Mouse (Mus musculus): ENCODE measurements around the gene Ccm2. TPM values are rescaled to one million over a fixed set of nuclear protein-coding genes. Genes with fewer than 3 reads are reported as not detected.

Ccm2 gene
- polyA plus RNA-seq, 1 experiment: 233 TPM

DNA sequence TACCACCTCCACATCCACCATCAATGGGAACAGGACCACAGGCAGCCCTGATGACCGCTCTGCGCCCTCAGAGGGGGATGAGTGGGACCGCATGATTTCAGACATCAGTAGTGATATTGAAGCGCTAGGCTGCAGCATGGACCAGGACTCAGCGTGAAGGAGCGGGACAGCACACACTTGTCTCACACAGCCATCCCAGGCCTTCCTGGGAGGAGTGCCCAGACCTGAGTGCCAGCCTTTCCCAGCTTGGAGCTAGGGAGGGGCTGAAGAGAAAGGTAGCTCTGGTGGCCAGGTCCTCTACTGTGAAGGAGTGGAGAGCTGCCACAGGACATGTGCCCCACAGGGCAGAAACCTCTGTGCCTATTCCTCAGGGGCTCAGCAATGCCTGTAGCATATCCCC is 49.5 kb downstream of the Ccm2 start:
- WGBS: 97% methylated on average over 6 of the region's 6 CpGs
- DNase-seq (ENCODE audit: low read depth in 1 of 2, low spot score in 2 of 2): no peak
- Histone ChIP-seq H3K36me3 (ENCODE audit: control insufficient read depth, insufficient read depth, low read length) (peaks cover 71% of the 10 kb centered on the region), H3K4me1 (ENCODE audit: control insufficient read depth, insufficient read depth, insufficient read length) (no peaks in the 10 kb centered on the region), H3K4me3 (ENCODE audit: extremely low read depth, insufficient read depth, insufficient read length) (no peak overlapping the region), H3K27me3 (ENCODE audit: control insufficient read depth, insufficient read depth, low read length) (no peaks in the 10 kb centered on the region), H3K27ac (ENCODE audit: insufficient read depth, low read length) (no peak overlapping the region)
- TF ChIP-seq CTCF (IDR thresholded peaks at IDR 0.05; ENCODE audit: extremely low read depth, insufficient read depth, insufficient read length, insufficient replicate concordance): no peak
- TF ChIP-seq POLR2A (IDR thresholded peaks at IDR 0.05; ENCODE audit: low read depth, low read length): no peak

GRCm38 (mm10) chr11:6596616-6597015 is 49.9 kb downstream of the Ccm2 start:
- no peak for DNase-seq (ENCODE audit: low read depth in 1 of 2, low spot score in 2 of 2)
- Histone ChIP-seq H3K36me3 (ENCODE audit: control insufficient read depth, insufficient read depth, low read length) (peaks cover 68% of the 10 kb centered on the region), H3K4me3 (ENCODE audit: extremely low read depth, insufficient read depth, insufficient read length) (no peak overlapping the region), H3K27me3 (ENCODE audit: control insufficient read depth, insufficient read depth, low read length) (no peaks in the 10 kb centered on the region), H3K27ac (ENCODE audit: insufficient read depth, low read length) (no peak overlapping the region), H3K4me1 (ENCODE audit: control insufficient read depth, insufficient read depth, insufficient read length) (no peaks in the 10 kb centered on the region)
- WGBS: 94% methylated on average over 3 of the region's 3 CpGs
- TF ChIP-seq POLR2A (IDR thresholded peaks at IDR 0.05; ENCODE audit: low read depth, low read length) (no peak), CTCF (IDR thresholded peaks at IDR 0.05; ENCODE audit: extremely low read depth, insufficient read depth, insufficient read length, insufficient replicate concordance) (no peak)

GRCm38 (mm10) chr11:6597523-6597922 is 50.8 kb downstream of the Ccm2 start:
- Histone ChIP-seq H3K27ac (ENCODE audit: insufficient read depth, low read length) (no peak overlapping the region), H3K27me3 (ENCODE audit: control insufficient read depth, insufficient read depth, low read length) (no peaks in the 10 kb centered on the region), H3K36me3 (ENCODE audit: control insufficient read depth, insufficient read depth, low read length) (peaks cover 60% of the 10 kb centered on the region), H3K4me1 (ENCODE audit: control insufficient read depth, insufficient read depth, insufficient read length) (no peaks in the 10 kb centered on the region), H3K4me3 (ENCODE audit: extremely low read depth, insufficient read depth, insufficient read length) (no peak overlapping the region)
- WGBS: 85% methylated on average over 7 of the region's 7 CpGs
- TF ChIP-seq POLR2A (IDR thresholded peaks at IDR 0.05; ENCODE audit: low read depth, low read length) (no peak), CTCF (IDR thresholded peaks at IDR 0.05; ENCODE audit: extremely low read depth, insufficient read depth, insufficient read length, insufficient replicate concordance) (no peak)
- no peak for DNase-seq (ENCODE audit: low read depth in 1 of 2, low spot score in 2 of 2)

GRCm38 (mm10) chr11:6598191-6598889 is 51.7 kb downstream of the Ccm2 start:
- DNase-seq (ENCODE audit: low read depth in 1 of 2, low spot score in 2 of 2): no peak
- TF ChIP-seq CTCF (IDR thresholded peaks at IDR 0.05; ENCODE audit: extremely low read depth, insufficient read depth, insufficient read length, insufficient replicate concordance): no peak
- no peak for TF ChIP-seq POLR2A (IDR thresholded peaks at IDR 0.05; ENCODE audit: low read depth, low read length)
- H3K27me3 ChIP-seq (ENCODE audit: control insufficient read depth, insufficient read depth, low read length): no peaks in the 10 kb centered on the region
- WGBS: 82% methylated on average over 19 of the region's 19 CpGs
- peaks cover 52% of the 10 kb centered on the region for H3K36me3 ChIP-seq (ENCODE audit: control insufficient read depth, insufficient read depth, low read length)
- no peaks in the 10 kb centered on the region for H3K4me1 ChIP-seq (ENCODE audit: control insufficient read depth, insufficient read depth, insufficient read length)
- H3K27ac ChIP-seq (ENCODE audit: insufficient read depth, low read length): no peak overlapping the region
- no peak overlapping the region for H3K4me3 ChIP-seq (ENCODE audit: extremely low read depth, insufficient read depth, insufficient read length)

DNA sequence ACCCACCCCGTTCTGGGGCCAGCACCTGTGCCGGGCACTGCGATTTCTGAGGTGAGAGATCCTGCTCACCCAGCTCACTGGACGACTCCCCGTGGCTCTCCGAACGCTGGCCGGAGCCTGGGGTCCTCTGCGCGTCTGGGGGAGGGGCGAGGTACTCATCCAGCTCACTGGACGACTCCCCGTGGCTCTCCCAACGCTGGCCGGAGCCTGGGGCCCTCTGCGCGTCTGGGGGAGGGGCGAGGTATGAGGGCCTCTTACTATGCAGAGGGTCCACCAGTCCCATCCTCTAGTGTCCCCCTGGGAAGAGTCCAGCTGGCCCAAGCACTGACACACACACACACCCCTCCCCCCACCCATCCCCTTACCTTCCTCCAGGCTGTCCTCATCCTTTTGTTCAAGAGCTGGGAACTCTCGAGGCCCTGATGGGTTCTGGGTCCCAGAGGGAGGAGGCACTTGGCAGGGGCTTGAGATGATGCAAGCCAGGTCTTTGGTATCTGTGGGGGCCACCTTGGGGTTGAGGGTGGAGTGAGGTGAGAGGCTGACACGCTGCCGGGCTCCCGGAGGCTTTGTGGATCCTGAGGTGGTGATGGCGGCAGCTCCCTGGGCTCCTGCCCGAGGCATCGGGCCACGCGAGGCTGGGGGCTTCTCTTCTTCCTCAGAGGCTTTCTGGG is 52.5 kb downstream of the Ccm2 start:
- Histone ChIP-seq H3K27ac (ENCODE audit: insufficient read depth, low read length) (no peak overlapping the region), H3K4me1 (ENCODE audit: control insufficient read depth, insufficient read depth, insufficient read length) (no peaks in the 10 kb centered on the region; the same call in 1 of the 2 replicates), H3K27me3 (ENCODE audit: control insufficient read depth, insufficient read depth, low read length) (no peaks in the 10 kb centered on the region), H3K36me3 (ENCODE audit: control insufficient read depth, insufficient read depth, low read length) (peaks cover 44% of the 10 kb centered on the region), H3K4me3 (ENCODE audit: extremely low read depth, insufficient read depth, insufficient read length) (no peak overlapping the region)
- WGBS: 83% methylated on average over 27 of the region's 27 CpGs
- no peak for TF ChIP-seq POLR2A (IDR thresholded peaks at IDR 0.05; ENCODE audit: low read depth, low read length)
- no peak for TF ChIP-seq CTCF (IDR thresholded peaks at IDR 0.05; ENCODE audit: extremely low read depth, insufficient read depth, insufficient read length, insufficient replicate concordance)
- DNase-seq (ENCODE audit: low read depth in 1 of 2, low spot score in 2 of 2): no peak

GRCm38 (mm10) chr11:6599831-6600230 is 53.1 kb downstream of the Ccm2 start:
- Histone ChIP-seq H3K4me3 (ENCODE audit: extremely low read depth, insufficient read depth, insufficient read length) (no peak overlapping the region), H3K27me3 (ENCODE audit: control insufficient read depth, insufficient read depth, low read length) (no peaks in the 10 kb centered on the region), H3K27ac (ENCODE audit: insufficient read depth, low read length) (no peak overlapping the region), H3K36me3 (ENCODE audit: control insufficient read depth, insufficient read depth, low read length) (peaks cover 37% of the 10 kb centered on the region), H3K4me1 (ENCODE audit: control insufficient read depth, insufficient read depth, insufficient read length) (peaks cover under 1% of the 10 kb centered on the region; the same call in 1 of the 2 replicates)
- 83% methylated on average over 6 of the region's 6 CpGs for WGBS
- DNase-seq (ENCODE audit: low read depth in 1 of 2, low spot score in 2 of 2): no peak
- TF ChIP-seq POLR2A (IDR thresholded peaks at IDR 0.05; ENCODE audit: low read depth, low read length) (no peak), CTCF (IDR thresholded peaks at IDR 0.05; ENCODE audit: extremely low read depth, insufficient read depth, insufficient read length, insufficient replicate concordance) (no peak)
